8 mouse cellular contexts compared by ENCODE assay signal in genomic region chr10:89732001-89732794, GRCm38 (mm10). TPM values are rescaled to one million over a fixed set of nuclear protein-coding genes. Genes with fewer than 3 reads are reported as not detected.
DNase-seq lines count a peak whose midpoint lies in the region; ATAC-seq and TF ChIP-seq lines count a peak whose summit lies in the region.

TSS of gene Actr6 (minus strand) at chr10:89732295.

- peak; percentile 87 for DNase-seq in gastrocnemius, adult 8-10 months (ENCODE audit: low spot score in 2 of 2)
- DNase-seq in induced T-regulatory cell, adult 2 months (ENCODE audit: low read depth): peak; percentile 98
- peak; percentile 78 to 94 for DNase-seq in left cerebral cortex, adult 9 months (ENCODE audit: low spot score in 2 of 2)
- peak; percentile 91 for DNase-seq in right cerebral cortex, postnatal 14 days
- peak; percentile 93 for DNase-seq in urinary bladder, postnatal 36 days (ENCODE audit: low spot score in 2 of 2)

- peak; percentile 94 for TF ChIP-seq POLR2A in cortical plate, adult 2 months (IDR thresholded peaks at IDR 0.05; ENCODE audit: extremely low read depth, insufficient read depth, low read length)

- no peak within 1 kb of the TSS for H3K27ac ChIP-seq in cortical plate, adult 2 months (ENCODE audit: insufficient read depth, low read length)

- H3K4me3 ChIP-seq in cortical plate, adult 2 months (ENCODE audit: insufficient read depth, low read length): peak within 1 kb of the TSS; percentile 59

- ATAC-seq in activated CD4-positive, CD25-positive, alpha-beta regulatory T cell, adult 4 months: peak; percentile 99
- peak; percentile 98 for ATAC-seq in megakaryocyte progenitor cell, adult 5-6 weeks (replicated peaks; ENCODE audit: poor library complexity)

- no peak for TF ChIP-seq CTCF in cortical plate, adult 2 months (IDR thresholded peaks at IDR 0.05; ENCODE audit: extremely low read depth, insufficient read depth, low read length)

- H3K4me1 ChIP-seq in cortical plate, adult 2 months (ENCODE audit: control insufficient read depth, insufficient read depth, low read length): no peaks in the 10 kb centered on the region

RNA-seq across cellular contexts. Expression of gene Actr6, which starts in this region (rescaled TPM):
- 10 to 100 TPM; 46.8 to 50.2 TPM for polyA plus RNA-seq in activated CD4-positive, CD25-positive, alpha-beta regulatory T cell, adult 4 months (2017; shearing (Covaris generic))
- 18.3 and 18.4 TPM in 2 replicates for polyA plus RNA-seq in cortical plate, adult 2 months (2012; rRNA removed)
- 1 to 10 TPM; 5.3 to 8.2 (median 6.5) TPM for total RNA-seq in gastrocnemius, adult 8-10 months (2022)
- 28.4 and 38.2 TPM in 2 replicates for total RNA-seq in megakaryocyte progenitor cell, adult 5-6 weeks (2015)
- total RNA-seq in megakaryocyte progenitor cell, adult 5-6 weeks (2017): 28.9 TPM in 2 replicates
